Mouse (Mus musculus): Measurements from ENCODE around the gene Stub1. TPM values are rescaled to one million over a fixed set of nuclear protein-coding genes. Genes with fewer than 3 reads are reported as not detected.

Gene Stub1
- polyA plus RNA-seq, 1 experiment from 2014 or later, result 404 TPM

- Histone ChIP-seq H3K9me3 (no peaks in the 10 kb centered on the region), H3K27ac (peak overlapping the region; percentile 98), H3K36me3 (peaks cover 57% of the 10 kb centered on the region), H3K4me1 (peaks cover 84% of the 10 kb centered on the region), H3K27me3 (ENCODE audit: insufficient read depth, poor library complexity, severe bottlenecking) (no peaks in the 10 kb centered on the region), H3K4me3 (peak overlapping the region; percentile 86)
- no peak for DNase-seq (ENCODE audit: low spot score)
- 53% methylated on average over 21 of the region's 21 CpGs for WGBS
Measured at GRCm38 (mm10) chr17:25831451-25832281, 1.5 kb downstream of the Stub1 start.

DNA sequence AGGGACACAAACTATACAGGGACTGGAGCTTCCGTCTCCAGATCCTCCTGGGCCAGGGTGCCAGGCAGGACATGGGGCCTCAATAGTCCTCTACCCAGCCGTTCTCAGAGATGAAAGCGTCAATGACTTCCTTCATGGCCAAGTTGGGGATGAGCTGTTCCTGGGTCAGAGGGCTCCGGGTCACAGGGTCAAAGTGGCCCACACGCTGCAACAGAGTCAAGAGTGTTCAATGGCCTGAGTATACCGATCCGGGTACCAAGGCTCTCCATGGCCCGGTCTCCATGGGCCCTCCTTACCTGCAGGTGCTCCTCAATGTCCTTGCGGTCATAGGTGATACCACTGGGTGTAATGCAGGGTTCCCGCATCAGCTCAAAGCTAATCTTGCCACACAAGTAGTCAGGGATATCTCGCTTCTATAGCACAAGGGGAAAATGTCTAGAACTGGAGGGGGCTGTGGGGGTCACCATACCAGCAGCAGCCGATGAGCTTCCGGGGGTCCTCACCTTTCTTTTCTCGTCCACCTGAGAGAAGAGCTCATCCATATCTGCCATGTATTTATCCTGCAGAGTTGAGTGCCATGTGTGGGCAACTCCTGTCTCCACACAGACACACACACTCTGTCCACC lies 2.3 kb downstream of the Stub1 start:
- Histone ChIP-seq H3K27ac (no peak overlapping the region), H3K36me3 (peaks cover 60% of the 10 kb centered on the region), H3K4me1 (peaks cover 84% of the 10 kb centered on the region), H3K9me3 (no peaks in the 10 kb centered on the region), H3K4me3 (peak overlapping the region; percentile 86), H3K27me3 (ENCODE audit: insufficient read depth, poor library complexity, severe bottlenecking) (no peaks in the 10 kb centered on the region)
- no peak for DNase-seq (ENCODE audit: low spot score)
- 89% methylated on average over 14 of the region's 14 CpGs for WGBS

DNA sequence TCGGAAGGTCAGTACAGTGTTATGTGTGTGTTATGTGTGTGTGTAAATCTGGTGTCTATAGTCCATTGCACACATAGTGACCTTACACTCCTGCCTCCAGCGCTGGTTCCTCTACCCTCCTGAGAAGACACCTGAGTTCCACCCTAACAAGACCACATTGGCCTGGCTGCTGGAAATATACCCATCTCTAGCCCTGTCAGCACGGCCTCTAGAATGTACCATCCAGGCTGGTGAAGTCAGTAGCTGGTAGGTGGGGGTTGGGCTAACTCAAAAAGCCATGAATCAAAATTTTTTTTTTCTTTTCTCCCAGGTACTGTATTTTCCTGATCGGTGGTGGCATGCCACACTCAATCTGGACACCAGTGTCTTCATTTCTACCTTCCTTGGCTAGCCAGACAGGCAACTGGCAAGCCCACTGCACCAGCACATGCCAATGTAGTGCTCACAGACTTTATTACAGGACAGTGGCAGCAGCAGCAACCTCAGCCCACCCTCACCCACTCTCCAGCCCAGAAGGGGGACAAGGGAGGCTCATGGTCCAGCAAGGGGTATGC lies 2.9 kb downstream of the Stub1 start:
- Histone ChIP-seq H3K4me1 (peaks cover 84% of the 10 kb centered on the region), H3K4me3 (peak overlapping the region; percentile 86), H3K36me3 (peaks cover 60% of the 10 kb centered on the region), H3K27ac (0 out of 2 replicates have a peak overlapping the region, but pooled peaks have one; percentile 31), H3K27me3 (ENCODE audit: insufficient read depth, poor library complexity, severe bottlenecking) (no peaks in the 10 kb centered on the region), H3K9me3 (no peaks in the 10 kb centered on the region)
- DNase-seq (ENCODE audit: low spot score), result no peak
- whole genome bisulfite sequencing, result 87% methylated on average over 4 of the region's 4 CpGs

- H3K27ac ChIP-seq, result peak overlapping the region; percentile 93
- no peak for DNase-seq (ENCODE audit: low spot score)
- no peaks in the 10 kb centered on the region for H3K27me3 ChIP-seq (ENCODE audit: insufficient read depth, poor library complexity, severe bottlenecking)
- no peaks in the 10 kb centered on the region for H3K9me3 ChIP-seq
- peaks cover 84% of the 10 kb centered on the region for H3K4me1 ChIP-seq
- peak overlapping the region; percentile 86 for H3K4me3 ChIP-seq
- WGBS, result 37% methylated on average over 8 of the region's 8 CpGs
- H3K36me3 ChIP-seq, result peaks cover 55% of the 10 kb centered on the region
Measured at GRCm38 (mm10) chr17:25829558-25830017, 3.6 kb downstream of the Stub1 start.

GRCm38 (mm10) chr17:25828712-25829557 lies 4.3 kb downstream of the Stub1 start, which contains the start of gene Jmjd8:
TSS of gene Jmjd8 (plus strand) at chr17:25828867.
- DNase-seq (ENCODE audit: low spot score), result peak; percentile 94
- under 1% methylated on average over 32 of the region's 32 CpGs for WGBS
- Histone ChIP-seq H3K9me3 (no peaks in the 10 kb centered on the region), H3K27ac (peak within 1 kb of the TSS; percentile 93), H3K36me3 (peaks cover 55% of the 10 kb centered on the region), H3K4me3 (peak within 1 kb of the TSS; percentile 86), H3K4me1 (peaks cover 84% of the 10 kb centered on the region), H3K27me3 (ENCODE audit: insufficient read depth, poor library complexity, severe bottlenecking) (no peaks in the 10 kb centered on the region)

GRCm38 (mm10) chr17:25828223-25828594 lies 5.0 kb downstream of the Stub1 start:
- H3K36me3 ChIP-seq, result peaks cover 55% of the 10 kb centered on the region
- H3K4me3 ChIP-seq, result peak overlapping the region; percentile 86
- no peaks in the 10 kb centered on the region for H3K27me3 ChIP-seq (ENCODE audit: insufficient read depth, poor library complexity, severe bottlenecking)
- WGBS, result 85% methylated on average over 8 of the region's 8 CpGs
- H3K9me3 ChIP-seq, result no peaks in the 10 kb centered on the region
- H3K27ac ChIP-seq, result peak overlapping the region; percentile 93
- peaks cover 82% of the 10 kb centered on the region for H3K4me1 ChIP-seq
- DNase-seq (ENCODE audit: low spot score), result no peak

- 93% methylated on average over 22 of the region's 22 CpGs for WGBS
- H3K27me3 ChIP-seq (ENCODE audit: insufficient read depth, poor library complexity, severe bottlenecking), result peaks cover 2% of the 10 kb centered on the region; the same call in 1 of the 2 replicates
- H3K36me3 ChIP-seq, result peaks cover 55% of the 10 kb centered on the region
- H3K4me1 ChIP-seq, result peaks cover 82% of the 10 kb centered on the region
- H3K9me3 ChIP-seq, result no peaks in the 10 kb centered on the region
- no peak overlapping the region for H3K27ac ChIP-seq
- peak overlapping the region; percentile 86; the same call in 1 of the 2 replicates for H3K4me3 ChIP-seq
- no peak for DNase-seq (ENCODE audit: low spot score)
Measured at GRCm38 (mm10) chr17:25827546-25828222, 5.5 kb downstream of the Stub1 start.

- Histone ChIP-seq H3K36me3 (peaks cover 55% of the 10 kb centered on the region), H3K27ac (no peak overlapping the region), H3K4me3 (no peak overlapping the region), H3K27me3 (ENCODE audit: insufficient read depth, poor library complexity, severe bottlenecking) (peaks cover 8% of the 10 kb centered on the region; the same call in 1 of the 2 replicates), H3K4me1 (peaks cover 81% of the 10 kb centered on the region), H3K9me3 (no peaks in the 10 kb centered on the region)
- no peak for DNase-seq (ENCODE audit: low spot score)
- 93% methylated on average over 13 of the region's 13 CpGs for WGBS
Measured at GRCm38 (mm10) chr17:25827011-25827410, 6.2 kb downstream of the Stub1 start.

GRCm38 (mm10) chr17:25825984-25826570 lies 7.1 kb downstream of the Stub1 start:
- H3K4me3 ChIP-seq, result no peak overlapping the region
- H3K4me1 ChIP-seq, result peaks cover 72% of the 10 kb centered on the region
- no peak for DNase-seq (ENCODE audit: low spot score)
- WGBS, result 95% methylated on average over 27 of the region's 27 CpGs
- peaks cover 47% of the 10 kb centered on the region for H3K36me3 ChIP-seq
- H3K27ac ChIP-seq, result no peak overlapping the region
- H3K9me3 ChIP-seq, result no peaks in the 10 kb centered on the region
- peaks cover 16% of the 10 kb centered on the region; the same call in 1 of the 2 replicates for H3K27me3 ChIP-seq (ENCODE audit: insufficient read depth, poor library complexity, severe bottlenecking)

- no peaks in the 10 kb centered on the region for H3K9me3 ChIP-seq
- peaks cover 64% of the 10 kb centered on the region for H3K4me1 ChIP-seq
- no peak for DNase-seq (ENCODE audit: low spot score)
- WGBS, result 90% methylated on average over 6 of the region's 6 CpGs
- H3K27ac ChIP-seq, result no peak overlapping the region
- H3K4me3 ChIP-seq, result 0 out of 2 replicates have a peak overlapping the region, but pooled peaks have one; percentile 76
- H3K27me3 ChIP-seq (ENCODE audit: insufficient read depth, poor library complexity, severe bottlenecking), result peaks cover 24% of the 10 kb centered on the region
- H3K36me3 ChIP-seq, result peaks cover 39% of the 10 kb centered on the region
Measured at GRCm38 (mm10) chr17:25825311-25825710, 7.9 kb downstream of the Stub1 start.

DNA sequence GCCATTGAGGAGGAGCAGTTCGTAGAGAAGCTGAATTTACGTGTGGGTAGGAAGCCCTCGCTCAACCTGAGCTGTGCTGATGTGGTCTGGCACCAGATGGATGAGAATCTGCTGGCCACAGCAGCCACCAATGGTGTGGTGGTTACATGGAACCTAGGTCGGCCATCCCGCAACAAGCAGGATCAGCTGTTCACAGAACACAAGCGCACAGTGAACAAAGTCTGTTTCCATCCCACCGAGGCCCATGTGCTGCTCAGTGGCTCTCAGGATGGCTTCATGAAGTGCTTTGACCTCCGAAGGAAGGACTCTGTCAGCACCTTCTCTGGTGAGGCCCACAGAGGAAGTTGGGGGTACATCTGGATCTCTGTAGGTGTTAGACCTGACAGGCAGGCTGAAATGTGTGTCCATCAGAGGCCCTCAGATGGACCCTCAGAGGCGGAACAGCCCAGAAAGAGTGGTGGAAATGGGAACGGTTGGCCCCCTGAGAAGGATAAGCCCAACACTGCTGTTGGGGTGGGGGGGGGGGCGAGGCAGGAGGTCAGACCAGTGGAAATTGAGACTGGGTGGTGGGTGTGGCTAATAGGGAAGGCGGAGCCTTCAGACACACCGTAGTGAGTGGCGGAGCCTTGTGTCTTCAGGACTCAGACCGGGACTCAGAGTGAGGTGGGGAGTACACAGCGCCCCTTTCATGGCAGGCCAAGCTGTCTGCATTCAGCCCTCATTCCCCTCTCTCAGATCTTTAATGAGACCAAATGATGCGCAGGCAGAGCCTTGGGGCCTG lies 8.7 kb downstream of the Stub1 start:
- Histone ChIP-seq H3K4me3 (peak overlapping the region; percentile 76), H3K9me3 (no peaks in the 10 kb centered on the region), H3K36me3 (peaks cover 32% of the 10 kb centered on the region), H3K27ac (no peak overlapping the region), H3K4me1 (peaks cover 59% of the 10 kb centered on the region), H3K27me3 (ENCODE audit: insufficient read depth, poor library complexity, severe bottlenecking) (peaks cover 31% of the 10 kb centered on the region)
- 66% methylated on average over 17 of the region's 17 CpGs for whole genome bisulfite sequencing
- no peak for DNase-seq (ENCODE audit: low spot score)

Measured in heart, embryonic 10.5 days (tissue).